Mouse (Mus musculus) kidney, adult 2 months (tissue): Measurements from ENCODE around the gene Acss1.

Experiments used
- CTCF ChIP-seq: fragments of 200-500 bp; conservative IDR thresholded peaks from 2 replicates; pipeline ENCODE4 v1.5.1; 2011; ENCODE audit warnings: low read depth, mild to moderate bottlenecking, control low read depth, low read length, moderate library complexity, mixed read lengths; ENCODE audit not compliant: insufficient read depth, insufficient read length
- POLR2A ChIP-seq: fragments of 200-500 bp; IDR thresholded peaks from one replicate; pipeline ENCODE4 v1.6.1; 2011; ENCODE audit warnings: low read depth, low read length, control low read depth

- TF ChIP-seq POLR2A (no peak), CTCF (no peak)
Measured at GRCm38 (mm10) chr2:150570761-150571160, 97.5 kb downstream of the Acss1 start.
